Mouse (Mus musculus): ENCODE results near the gene Btbd35f17. TPM values are rescaled to one million over a fixed set of nuclear protein-coding genes. Genes with fewer than 3 reads are reported as not detected.

The Btbd35f17 gene
- polyA plus RNA-seq (2017; shearing (Covaris generic)): not detected

GRCm38 (mm10) chrX:4370336-4370735, at the start of gene Btbd35f17:
Btbd35f17 (plus strand) TSS chrX:4370636.

Other genes starting within 250 kb of the Btbd35f17 start
- not detected for gene Btbd35f28, start 174.1 kb upstream of the Btbd35f17 start, polyA plus RNA-seq (2017; shearing (Covaris generic))
- not detected for gene Btbd35f20, start 79.4 kb upstream of the Btbd35f17 start, polyA plus RNA-seq (2017; shearing (Covaris generic))

Data from effector memory CD4-positive, alpha-beta T cell, adult 5 months (primary cell).